Mouse (Mus musculus) midbrain, embryonic 15.5 days (tissue): Measurements from ENCODE around the gene Fbxl14. TPM values are rescaled to one million over a fixed set of nuclear protein-coding genes. Genes with fewer than 3 reads are reported as not detected.

ENCODE experiments used
- ATAC-seq: fragments of 200-750 bp; cut with Nextera tagmentation; replicated peaks from 2 replicates; pipeline ENCODE4 v1.8.0; 2017; ENCODE audit warnings: moderate TSS enrichment
- H3K27ac ChIP-seq: fragments of 300-500 bp; sonication (generic); 2 replicates; pipeline ENCODE4 v1.5.1; 2015; ENCODE audit warnings: mild to moderate bottlenecking, inconsistent platforms
- H3K27me3 ChIP-seq: fragments of 300-500 bp; sonication (generic); replicated peaks from 2 replicates; pipeline ENCODE4 v1.6.1; 2015; ENCODE audit warnings: inconsistent platforms
- H3K36me3 ChIP-seq: fragments of 300-500 bp; sonication (generic); replicated peaks from 2 replicates; pipeline ENCODE4 v1.6.1; 2015; ENCODE audit warnings: inconsistent platforms
- H3K4me1 ChIP-seq: fragments of 300-500 bp; sonication (generic); 2 replicates; pipeline ENCODE4 v1.6.1; 2015; ENCODE audit warnings: inconsistent platforms
- H3K4me2 ChIP-seq: fragments of 300-500 bp; sonication (generic); 2 replicates; pipeline ENCODE4 v1.6.1; 2015; ENCODE audit warnings: inconsistent platforms, mild to moderate bottlenecking, moderate library complexity
- H3K4me3 ChIP-seq: fragments of 300-500 bp; sonication (generic); 2 replicates; pipeline ENCODE4 v1.5.1; 2015; ENCODE audit warnings: mild to moderate bottlenecking, inconsistent platforms
- H3K9ac ChIP-seq: fragments of 300-500 bp; sonication (generic); 2 replicates; pipeline ENCODE4 v1.6.1; 2015; ENCODE audit warnings: mild to moderate bottlenecking, inconsistent platforms
- H3K9me3 ChIP-seq: fragments of 300-500 bp; sonication (generic); 2 replicates; pipeline ENCODE4 v1.6.1; 2016; ENCODE audit warnings: inconsistent platforms
- WGBS: fragments of 180-500 bp; shearing (Covaris S2); methylation state at CpG from one replicate; pipeline ENCODE4 v1.1.7; 2015; ENCODE audit warnings: mixed read lengths; 5-methylcytosine and 5-hydroxymethylcytosine counted together
- polyA plus RNA-seq: library from polyadenylated mRNA; unstranded; fragments of >200 nt; fragmentation: Nextera tagmentation; extraction: Ambion mirVana; gene quantifications from 2 replicates; pipeline ENCODE4 v1.2.1, GENCODE M21; 2015

The Fbxl14 gene
- polyA plus RNA-seq, 1 experiment from 2014 or later, result 2.5 TPM

DNA sequence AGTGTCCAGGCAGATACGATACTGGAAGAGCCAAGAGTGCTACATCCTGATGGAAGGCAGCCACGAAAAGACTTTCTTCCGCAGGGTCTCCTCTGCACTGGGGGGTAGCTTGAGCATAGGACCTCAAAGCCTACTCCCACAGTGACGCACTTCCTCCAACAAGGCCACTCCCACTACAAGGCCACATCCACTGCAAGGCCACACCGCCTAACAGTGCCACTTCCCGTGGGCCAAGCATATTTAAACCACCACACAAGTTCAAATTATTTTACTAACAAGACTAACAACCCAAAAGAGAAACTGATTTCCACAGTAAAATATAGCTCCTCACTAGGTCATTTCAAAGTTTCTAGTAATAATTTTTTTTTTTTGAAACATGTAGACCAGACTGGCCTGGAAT, 28.8 kb downstream of the Fbxl14 start:
- Histone ChIP-seq H3K36me3 (no peaks in the 10 kb centered on the region), H3K4me2 (no peak overlapping the region), H3K9ac (no peak overlapping the region), H3K4me3 (no peak overlapping the region), H3K4me1 (no peaks in the 10 kb centered on the region), H3K27ac (no peak overlapping the region), H3K9me3 (no peaks in the 10 kb centered on the region), H3K27me3 (no peaks in the 10 kb centered on the region)
- no peak for ATAC-seq
- 96% methylated on average over 6 of the region's 6 CpGs for WGBS

DNA sequence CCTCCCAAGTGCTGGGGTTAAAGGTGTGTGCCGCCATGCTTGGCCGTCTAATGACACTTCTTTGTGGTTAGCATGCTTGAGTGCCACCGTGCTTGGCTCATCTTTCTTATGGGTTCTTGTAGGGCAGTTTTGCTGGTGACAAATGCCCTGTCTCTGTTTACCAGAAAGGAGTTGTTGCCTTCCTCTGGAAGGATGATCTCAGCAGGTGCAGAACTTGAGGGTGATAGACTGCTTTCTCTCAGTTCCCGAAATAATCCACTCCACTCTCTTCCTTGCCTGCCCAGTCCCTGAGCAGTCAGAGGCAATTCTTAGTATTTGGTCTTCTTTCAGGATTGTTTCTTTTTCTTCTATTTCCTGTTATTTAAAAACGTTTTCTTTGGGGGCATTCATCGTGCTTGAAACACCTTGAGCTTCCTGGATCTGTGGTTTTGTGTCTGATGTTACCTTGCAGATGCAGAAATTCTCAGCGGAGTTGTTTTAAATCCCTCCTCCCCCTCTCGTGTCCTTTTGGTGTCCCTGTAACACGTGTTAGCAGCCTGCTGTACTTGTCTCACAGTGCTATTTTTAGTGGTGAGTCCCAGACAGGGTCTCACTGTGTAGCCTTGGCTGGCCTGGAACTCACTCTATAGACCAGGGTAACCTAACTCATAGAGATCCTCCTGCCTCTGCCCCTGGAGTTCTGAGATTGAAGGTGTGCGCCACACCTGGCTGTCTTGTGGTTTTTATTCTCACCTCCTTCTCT, 29.3 kb downstream of the Fbxl14 start:
- 85% methylated on average over 10 of the region's 10 CpGs for whole genome bisulfite sequencing
- Histone ChIP-seq H3K9me3 (no peaks in the 10 kb centered on the region), H3K27me3 (no peaks in the 10 kb centered on the region), H3K9ac (no peak overlapping the region), H3K27ac (no peak overlapping the region), H3K4me2 (no peak overlapping the region), H3K4me3 (no peak overlapping the region), H3K4me1 (no peaks in the 10 kb centered on the region), H3K36me3 (no peaks in the 10 kb centered on the region)
- ATAC-seq, result no peak

DNA sequence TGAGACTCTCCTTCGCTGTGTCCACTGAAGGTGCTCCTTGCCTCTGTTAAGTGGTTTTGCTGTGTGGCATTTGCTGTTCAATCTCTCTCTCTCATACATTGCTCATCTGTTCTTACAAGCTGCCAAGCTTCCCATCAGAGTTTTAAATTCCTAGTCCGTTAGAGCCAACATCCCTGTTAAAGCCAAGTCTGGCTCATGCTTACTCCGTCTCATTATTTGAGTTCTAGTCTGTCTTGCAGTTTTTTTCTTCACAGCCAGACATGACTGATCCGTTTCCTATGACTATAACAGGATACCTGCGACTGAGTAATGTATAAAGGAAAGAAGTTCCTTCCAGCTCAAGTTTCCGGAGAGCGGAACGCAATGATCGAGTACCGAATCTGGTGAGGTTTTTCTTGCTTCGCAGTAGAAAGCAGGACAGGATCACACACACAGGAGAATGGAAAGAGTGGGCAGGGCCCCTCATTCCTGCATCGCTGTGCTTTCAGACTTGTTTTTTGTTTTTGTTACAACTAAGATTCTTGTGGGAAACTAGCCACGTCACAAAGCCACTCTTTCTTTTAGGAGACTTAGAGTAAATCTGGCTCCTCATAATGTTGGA, 30.1 kb downstream of the Fbxl14 start:
- Histone ChIP-seq H3K27ac (no peak overlapping the region), H3K4me3 (no peak overlapping the region), H3K9ac (no peak overlapping the region), H3K4me1 (no peaks in the 10 kb centered on the region), H3K27me3 (no peaks in the 10 kb centered on the region), H3K9me3 (no peaks in the 10 kb centered on the region), H3K4me2 (no peak overlapping the region), H3K36me3 (no peaks in the 10 kb centered on the region)
- 93% methylated on average over 13 of the region's 13 CpGs for WGBS
- ATAC-seq, result no peak

DNA sequence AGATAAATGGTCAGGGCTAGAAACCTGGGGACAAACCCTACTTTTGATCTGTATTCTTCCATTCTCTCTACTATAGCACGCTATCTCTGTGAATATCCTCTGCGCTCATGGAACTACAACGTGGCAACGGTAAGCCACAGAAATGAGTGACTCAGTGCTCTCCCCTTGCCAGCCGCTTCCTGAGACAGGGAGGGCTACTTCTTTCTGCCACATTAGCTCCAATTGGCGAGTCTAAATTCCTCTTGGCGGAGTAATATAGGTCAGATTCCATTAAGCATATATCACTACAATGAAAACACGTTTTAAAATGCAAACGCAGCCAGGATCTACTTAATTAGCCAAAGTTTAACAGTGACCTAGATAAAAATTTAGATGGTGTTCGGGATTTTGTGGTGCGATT, 33.2 kb downstream of the Fbxl14 start:
- H3K36me3 ChIP-seq, result no peaks in the 10 kb centered on the region
- 93% methylated on average over 11 of the region's 11 CpGs for WGBS
- H3K4me3 ChIP-seq, result no peak overlapping the region
- no peak overlapping the region for H3K9ac ChIP-seq
- ATAC-seq, result no peak
- no peaks in the 10 kb centered on the region for H3K9me3 ChIP-seq
- H3K27me3 ChIP-seq, result no peaks in the 10 kb centered on the region
- no peak overlapping the region for H3K4me2 ChIP-seq
- no peak overlapping the region for H3K27ac ChIP-seq
- H3K4me1 ChIP-seq, result no peaks in the 10 kb centered on the region

DNA sequence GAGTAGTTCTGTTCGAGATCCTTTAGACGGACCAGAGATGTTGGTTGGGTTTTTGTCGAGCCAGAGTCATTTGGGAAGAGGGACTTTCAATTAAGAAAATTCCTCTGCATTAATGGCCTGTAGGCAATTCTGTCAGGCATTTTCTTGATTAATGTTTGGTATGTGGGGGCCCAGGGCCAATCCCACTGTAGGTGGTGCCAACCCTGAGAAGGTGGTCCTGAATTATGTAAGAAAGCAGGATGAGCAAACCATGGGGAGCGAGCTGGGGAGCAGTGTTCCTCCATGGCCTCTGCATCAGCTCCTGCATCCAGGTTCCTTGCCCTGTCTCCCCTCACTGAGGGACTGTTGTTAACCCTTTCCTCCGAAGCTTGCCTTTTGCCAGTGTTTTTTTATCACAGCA, 34.0 kb downstream of the Fbxl14 start:
- WGBS, result 89% methylated on average over 5 of the region's 5 CpGs
- no peak overlapping the region for H3K9ac ChIP-seq
- H3K9me3 ChIP-seq, result no peaks in the 10 kb centered on the region
- no peak overlapping the region for H3K4me3 ChIP-seq
- no peak overlapping the region for H3K27ac ChIP-seq
- ATAC-seq, result no peak
- H3K27me3 ChIP-seq, result no peaks in the 10 kb centered on the region
- H3K36me3 ChIP-seq, result no peaks in the 10 kb centered on the region
- no peak overlapping the region for H3K4me2 ChIP-seq
- no peaks in the 10 kb centered on the region for H3K4me1 ChIP-seq

DNA sequence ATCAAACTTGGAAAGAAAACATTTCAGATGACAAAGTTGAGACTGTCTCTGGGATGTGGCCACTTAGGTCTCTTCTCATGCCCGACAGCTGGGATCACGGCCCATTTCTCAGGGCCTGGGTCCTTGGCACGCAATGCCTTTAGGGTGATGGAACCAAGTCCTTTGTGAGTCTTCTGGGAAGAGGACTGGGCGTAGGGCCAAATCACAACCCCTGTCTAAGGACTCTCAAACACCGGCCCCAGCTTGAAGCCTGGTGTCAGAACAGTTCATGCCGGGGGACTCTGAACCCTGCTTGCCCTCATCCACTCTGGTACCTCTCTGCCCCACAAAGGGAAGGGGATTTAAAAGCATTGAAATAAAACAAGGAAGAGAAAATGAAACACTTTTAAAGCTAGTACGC, 34.6 kb downstream of the Fbxl14 start:
- WGBS, result 70% methylated on average over 7 of the region's 7 CpGs
- Histone ChIP-seq H3K9me3 (no peaks in the 10 kb centered on the region), H3K4me3 (no peak overlapping the region), H3K27me3 (no peaks in the 10 kb centered on the region), H3K27ac (no peak overlapping the region), H3K9ac (no peak overlapping the region), H3K4me1 (no peaks in the 10 kb centered on the region), H3K36me3 (no peaks in the 10 kb centered on the region), H3K4me2 (no peak overlapping the region)
- no peak for ATAC-seq

DNA sequence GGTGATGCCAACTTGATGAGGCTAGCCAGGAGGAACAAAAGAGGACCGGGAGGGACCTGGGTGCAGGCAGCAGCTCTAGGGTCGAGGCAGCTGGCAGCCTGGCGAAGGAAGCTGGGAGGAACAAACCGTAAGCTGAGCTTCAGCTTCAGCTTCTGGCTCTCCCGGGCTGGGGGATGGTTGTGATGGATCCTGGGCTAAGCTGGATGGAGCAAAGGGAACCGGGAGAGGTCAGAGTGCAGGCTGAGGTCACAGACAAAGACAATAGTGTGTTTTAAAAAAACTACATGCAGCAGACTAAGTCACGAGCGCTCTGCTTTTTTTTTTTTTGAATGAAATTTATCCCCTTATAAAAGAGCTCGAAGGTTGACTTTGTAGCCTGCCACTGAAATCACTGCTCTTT, 41.3 kb downstream of the Fbxl14 start:
- 17% methylated on average over 9 of the region's 9 CpGs for WGBS
- no peak for ATAC-seq

DNA sequence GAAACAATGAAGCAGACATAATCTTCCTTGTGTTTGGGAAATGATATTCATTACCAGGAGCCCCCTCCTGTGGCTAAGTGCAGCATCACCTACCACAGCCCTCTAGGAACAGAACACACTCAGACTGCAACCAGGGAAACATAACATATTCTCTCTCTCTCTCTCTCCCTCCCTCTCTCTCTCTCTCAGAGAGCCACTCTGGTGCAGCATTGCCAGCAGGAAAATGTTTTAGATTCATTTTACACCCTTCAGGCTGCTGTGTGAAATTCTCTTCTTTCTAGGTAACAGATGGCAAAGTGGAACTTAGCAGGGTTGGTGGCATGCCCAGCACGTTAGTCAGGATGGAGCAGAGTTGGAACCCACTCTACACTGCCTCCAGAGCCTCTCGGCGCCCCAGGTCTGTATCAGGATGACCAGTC, 42.0 kb downstream of the Fbxl14 start:
- Histone ChIP-seq H3K27ac (no peak overlapping the region), H3K4me1 (peaks cover 6% of the 10 kb centered on the region; the same call in 1 of the 2 replicates), H3K4me3 (no peak overlapping the region), H3K36me3 (no peaks in the 10 kb centered on the region), H3K9ac (no peak overlapping the region), H3K9me3 (no peaks in the 10 kb centered on the region), H3K4me2 (no peak overlapping the region), H3K27me3 (no peaks in the 10 kb centered on the region)
- ATAC-seq, result no peak
- WGBS, result 70% methylated on average over 3 of the region's 3 CpGs

More for the DNA sequence above, 41.3 kb downstream of the Fbxl14 start:
- H3K4me3 ChIP-seq, result no peak overlapping the region
- H3K9me3 ChIP-seq, result no peaks in the 10 kb centered on the region
- H3K4me1 ChIP-seq, result peaks cover 6% of the 10 kb centered on the region; the same call in 1 of the 2 replicates
- H3K9ac ChIP-seq, result no peak overlapping the region
- H3K27me3 ChIP-seq, result no peaks in the 10 kb centered on the region
- H3K4me2 ChIP-seq, result no peak overlapping the region
- no peak overlapping the region for H3K27ac ChIP-seq
- H3K36me3 ChIP-seq, result no peaks in the 10 kb centered on the region

DNA sequence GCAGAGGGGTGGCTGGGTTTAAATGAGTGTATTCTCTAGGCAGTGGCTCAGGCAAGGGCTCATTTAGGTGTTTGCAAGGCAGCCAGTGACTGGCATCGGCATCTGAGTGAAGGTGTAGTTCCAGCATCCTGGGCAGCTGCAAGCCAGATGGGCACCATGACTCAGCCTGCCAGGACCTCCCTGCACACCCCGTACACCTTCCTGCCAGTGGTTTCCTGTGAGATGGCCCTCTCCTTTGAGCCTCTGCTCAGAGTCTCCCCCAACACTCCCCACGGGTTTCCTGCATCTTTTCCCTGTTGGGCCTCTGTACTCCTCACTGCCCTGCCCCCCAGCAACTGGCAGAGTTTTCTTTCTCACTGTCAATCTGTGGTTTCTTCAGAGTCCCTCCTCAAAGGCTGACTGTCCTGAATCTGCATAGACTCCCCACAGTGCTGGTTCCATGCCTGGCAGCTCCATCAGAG, 42.5 kb downstream of the Fbxl14 start:
- Histone ChIP-seq H3K4me2 (no peak overlapping the region), H3K27me3 (no peaks in the 10 kb centered on the region), H3K9me3 (no peaks in the 10 kb centered on the region), H3K27ac (no peak overlapping the region), H3K9ac (no peak overlapping the region), H3K36me3 (no peaks in the 10 kb centered on the region), H3K4me3 (no peak overlapping the region), H3K4me1 (peaks cover 6% of the 10 kb centered on the region; the same call in 1 of the 2 replicates)
- ATAC-seq, result no peak
- WGBS, result 43% methylated on average over 3 of the region's 3 CpGs

DNA sequence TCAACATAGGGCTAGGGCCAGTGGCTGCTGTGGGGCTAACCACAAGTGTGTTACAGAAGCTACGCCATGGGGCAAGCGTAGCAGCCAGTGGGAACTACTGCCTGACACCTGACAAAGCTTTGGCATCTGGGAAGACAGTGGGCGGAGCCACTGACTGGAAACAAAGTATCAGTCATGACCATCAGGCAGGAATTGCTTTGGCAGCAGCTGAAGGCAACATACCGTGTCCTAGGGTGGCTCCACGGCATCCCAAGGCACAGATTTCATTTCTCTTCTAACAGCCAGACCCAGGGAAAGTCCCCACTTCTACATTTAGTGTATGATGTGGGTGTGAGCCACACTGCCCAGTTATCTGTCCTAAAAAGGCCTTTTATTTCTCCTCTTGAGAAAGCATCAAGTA, 47.0 kb downstream of the Fbxl14 start:
- no peaks in the 10 kb centered on the region for H3K36me3 ChIP-seq
- H3K4me2 ChIP-seq, result no peak overlapping the region
- no peak overlapping the region for H3K4me3 ChIP-seq
- H3K27ac ChIP-seq, result no peak overlapping the region
- no peak overlapping the region for H3K9ac ChIP-seq
- no peaks in the 10 kb centered on the region for H3K27me3 ChIP-seq
- WGBS, result 81% methylated on average over 5 of the region's 5 CpGs
- no peak for ATAC-seq
- H3K4me1 ChIP-seq, result peaks cover 6% of the 10 kb centered on the region; the same call in 1 of the 2 replicates
- no peaks in the 10 kb centered on the region for H3K9me3 ChIP-seq

DNA sequence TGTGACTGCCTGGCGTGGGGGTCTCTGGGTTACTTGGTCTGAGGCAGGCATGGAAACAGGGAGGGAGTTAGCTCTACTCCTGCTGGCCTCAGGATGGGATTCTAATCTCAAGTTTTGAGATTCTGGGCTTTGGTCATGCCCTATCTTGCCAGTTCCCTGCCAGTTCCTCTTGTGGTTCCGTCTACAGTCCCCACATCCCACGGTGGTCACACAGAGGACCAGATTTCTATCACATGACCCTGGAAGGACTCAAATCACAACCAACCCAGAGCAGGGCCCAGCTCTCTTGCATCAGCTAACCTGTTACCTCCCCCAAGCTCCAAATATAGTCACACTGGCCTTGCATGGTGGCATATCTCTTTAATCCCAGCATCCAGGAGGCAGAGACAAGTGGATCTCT, 50.2 kb downstream of the Fbxl14 start:
- no peak for ATAC-seq
- Histone ChIP-seq H3K4me1 (no peaks in the 10 kb centered on the region), H3K4me3 (no peak overlapping the region), H3K27ac (no peak overlapping the region), H3K9ac (no peak overlapping the region), H3K27me3 (no peaks in the 10 kb centered on the region), H3K4me2 (no peak overlapping the region), H3K36me3 (no peaks in the 10 kb centered on the region), H3K9me3 (no peaks in the 10 kb centered on the region)
- 94% methylated on average over 3 of the region's 3 CpGs for whole genome bisulfite sequencing
